Mouse (Mus musculus): Measurements from ENCODE around the gene Sh3bgrl2.
"Not testable (repeated sequence)": the region's sequence is repeated elsewhere in the genome, so short reads cannot be mapped to it uniquely, and the experiment has no call there.

Gene Sh3bgrl2

GRCm38 (mm10) chr9:83547830-83548689, at the start of gene Sh3bgrl2:
Gene Sh3bgrl2, plus strand, starts transcription at chr9:83548327.
- ATAC-seq (ENCODE audit: low TSS enrichment), result peak; percentile 93

- ATAC-seq (ENCODE audit: low TSS enrichment), result not testable (repeated sequence)
Observed at GRCm38 (mm10) chr9:83519081-83519480, 29.0 kb upstream of the Sh3bgrl2 start.

- no peak for ATAC-seq (ENCODE audit: low TSS enrichment)
Observed at GRCm38 (mm10) chr9:83519510-83520155, 28.5 kb upstream of the Sh3bgrl2 start.

DNA sequence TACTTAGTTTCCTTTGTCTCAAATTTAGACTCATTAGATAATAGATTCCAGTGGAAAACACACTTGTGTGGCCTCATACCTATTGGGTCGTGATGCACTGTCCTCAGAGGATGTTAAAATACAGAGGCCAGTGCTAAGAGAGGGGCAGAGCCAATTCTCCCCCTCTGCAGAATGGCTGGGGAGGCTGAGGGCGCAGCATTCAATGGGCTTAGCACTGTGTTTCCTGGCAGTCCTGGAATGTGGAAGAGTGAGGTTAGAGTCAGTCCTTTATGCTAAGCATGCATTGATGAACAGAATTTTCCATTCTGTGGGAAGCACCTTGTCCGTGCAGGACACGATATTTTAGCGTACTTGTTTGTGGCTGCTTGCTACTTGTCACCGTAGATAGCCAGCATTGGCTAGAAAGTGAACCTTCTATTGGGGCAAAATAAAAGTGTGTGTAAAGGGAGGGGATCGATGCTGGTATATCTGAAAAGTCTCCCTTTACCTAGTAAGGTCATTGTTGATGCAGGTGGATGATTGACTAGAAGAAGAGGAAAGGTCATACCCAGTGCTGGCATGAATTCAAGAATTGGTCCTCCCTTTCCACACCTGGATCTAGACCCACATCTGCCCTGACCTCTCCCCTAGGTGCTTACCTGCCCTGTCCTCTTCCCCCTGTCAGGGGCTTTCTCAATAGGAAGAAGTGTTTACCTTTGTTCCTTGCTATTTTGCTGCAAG, 20.6 kb upstream of the Sh3bgrl2 start:
- no peak for ATAC-seq (ENCODE audit: low TSS enrichment)

GRCm38 (mm10) chr9:83533044-83533769, 14.9 kb upstream of the Sh3bgrl2 start:
- ATAC-seq (ENCODE audit: low TSS enrichment), result no peak

DNA sequence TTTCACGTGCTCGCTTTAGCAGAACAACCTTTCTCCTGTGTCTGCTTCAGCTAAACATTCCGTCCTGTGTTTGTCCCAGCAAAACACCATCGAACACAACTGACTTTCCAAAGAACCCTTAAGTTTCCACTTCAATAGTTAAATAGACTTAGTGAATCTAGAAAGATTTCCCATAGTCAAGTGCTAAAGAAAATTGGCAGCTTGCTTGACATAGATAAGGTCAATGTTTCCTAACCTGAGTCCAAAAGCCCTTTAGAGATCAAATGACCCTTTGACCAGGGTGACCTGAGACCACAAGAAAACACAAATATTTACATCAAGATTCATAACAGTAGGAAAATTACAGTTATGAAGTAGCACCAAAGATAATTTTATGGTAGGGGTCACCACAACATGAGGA, 11.2 kb upstream of the Sh3bgrl2 start:
- ATAC-seq (ENCODE audit: low TSS enrichment), result no peak

DNA sequence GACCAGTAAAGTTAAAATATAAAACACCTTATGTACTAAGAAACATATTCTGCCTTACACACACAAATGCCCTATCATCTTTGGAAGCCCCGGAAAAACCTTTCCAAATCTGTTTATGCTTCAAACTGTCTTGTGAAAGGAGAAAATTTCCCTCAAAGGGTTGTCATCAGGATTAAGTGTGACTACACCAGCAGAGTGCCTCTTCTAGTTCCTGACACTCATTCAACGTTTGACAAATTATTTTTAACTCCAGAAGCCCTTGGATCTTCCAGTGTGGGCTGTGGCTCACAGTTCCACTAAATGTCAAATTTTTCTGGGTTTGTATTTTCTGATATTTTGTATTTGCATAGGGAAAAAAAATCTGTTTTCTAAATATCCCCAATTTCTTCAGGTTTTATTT, 10.6 kb upstream of the Sh3bgrl2 start:
- ATAC-seq (ENCODE audit: low TSS enrichment), result peak; percentile 23; the same call in 1 of the 2 replicates

GRCm38 (mm10) chr9:83537921-83538536, 10.1 kb upstream of the Sh3bgrl2 start:
- peak; percentile 64 for ATAC-seq (ENCODE audit: low TSS enrichment)

DNA sequence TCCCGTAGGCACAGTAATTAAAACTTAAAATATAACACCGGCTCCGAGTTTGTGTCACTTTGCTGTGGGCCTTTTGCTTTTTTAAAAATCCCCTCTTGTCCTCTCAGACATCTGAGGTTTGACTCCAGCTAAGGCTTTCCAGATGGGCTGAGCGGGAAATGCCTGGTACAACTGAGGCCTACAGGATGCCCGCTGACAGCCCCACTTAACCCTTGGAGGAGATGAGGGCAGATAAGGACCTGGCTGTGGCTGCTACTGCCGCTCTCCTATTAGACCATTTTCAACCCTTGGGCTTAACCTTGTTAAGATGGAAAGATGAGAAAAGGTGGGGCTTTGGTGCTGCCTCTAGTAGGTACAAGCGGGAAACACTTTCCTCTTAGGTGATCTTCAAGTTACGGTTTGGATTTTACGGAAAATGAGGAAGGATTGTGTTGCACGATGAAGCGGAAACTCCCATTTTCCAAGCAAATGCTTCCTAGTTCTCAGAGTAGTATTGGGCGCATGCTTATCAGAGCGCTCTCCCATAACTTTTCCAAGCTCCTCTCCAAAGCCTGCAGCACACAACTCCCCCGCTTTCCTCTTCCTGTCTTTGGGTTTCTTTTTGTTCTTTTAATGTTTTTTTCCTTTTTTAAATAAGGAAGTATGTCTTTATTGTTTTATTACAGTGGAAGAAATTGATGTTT, 8.2 kb upstream of the Sh3bgrl2 start:
- ATAC-seq (ENCODE audit: low TSS enrichment), result no peak

DNA sequence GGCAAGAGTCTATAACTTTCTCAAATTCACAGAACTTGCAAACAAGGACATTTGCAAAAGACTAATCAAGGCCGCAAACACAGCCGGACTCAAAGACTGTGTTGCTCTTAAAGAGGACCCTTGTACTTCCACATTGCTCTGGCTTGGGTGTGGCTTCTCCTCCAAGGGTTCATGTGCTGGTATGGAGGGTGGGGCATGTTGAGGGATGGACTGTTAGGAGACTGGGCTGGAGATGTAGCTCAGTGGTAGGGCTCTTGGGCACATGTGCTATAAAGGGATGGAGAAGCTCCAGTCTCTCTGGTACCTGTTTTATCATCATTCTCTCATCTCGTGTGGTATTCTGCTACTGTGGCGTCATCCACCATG, 7.7 kb upstream of the Sh3bgrl2 start:
- ATAC-seq (ENCODE audit: low TSS enrichment), result no peak

- ATAC-seq (ENCODE audit: low TSS enrichment), result no peak
Observed at GRCm38 (mm10) chr9:83540975-83541374, 7.2 kb upstream of the Sh3bgrl2 start.

DNA sequence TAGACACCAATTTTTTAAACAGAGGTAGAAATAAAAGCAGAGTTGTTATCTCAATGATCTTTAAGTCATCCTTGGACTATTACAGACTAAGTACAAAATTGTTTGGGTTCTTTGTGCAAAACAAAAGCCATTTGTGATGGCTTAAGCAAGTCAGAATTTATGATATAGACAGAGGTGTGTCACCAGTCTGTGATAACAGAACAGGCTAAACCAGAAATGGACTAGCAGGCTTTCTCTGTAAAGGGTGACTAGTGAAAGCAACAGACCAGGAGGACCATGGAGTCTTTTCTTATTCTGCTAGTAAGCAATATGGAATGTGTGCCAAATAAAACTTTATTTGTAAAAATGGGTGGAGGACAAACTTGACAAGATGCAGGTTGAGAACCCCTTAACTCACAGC, 2.9 kb upstream of the Sh3bgrl2 start:
- no peak for ATAC-seq (ENCODE audit: low TSS enrichment)

DNA sequence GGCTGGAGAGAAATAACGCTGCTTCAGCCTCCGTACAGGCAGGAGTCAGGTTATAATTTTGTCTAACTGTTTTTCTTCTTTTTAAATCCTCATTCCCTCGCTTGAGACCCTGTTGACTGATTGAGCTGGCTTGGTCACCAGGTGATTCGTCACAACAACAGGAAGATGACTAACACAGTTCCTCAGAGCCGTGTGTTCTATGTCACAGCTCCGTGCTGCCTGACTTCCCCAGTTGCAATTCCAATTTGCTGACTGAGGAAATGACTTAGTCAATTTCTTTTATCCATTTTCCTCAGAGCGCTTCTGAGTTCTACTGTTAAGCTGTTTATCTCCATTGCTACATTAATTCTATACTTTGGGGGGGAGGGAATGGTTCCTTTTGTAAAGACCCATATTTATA, 1.8 kb upstream of the Sh3bgrl2 start:
- no peak for ATAC-seq (ENCODE audit: low TSS enrichment)

GRCm38 (mm10) chr9:83547229-83547628, 898 bp upstream of the Sh3bgrl2 start:
- ATAC-seq (ENCODE audit: low TSS enrichment), result no peak

GRCm38 (mm10) chr9:83549866-83550265, 1.7 kb downstream of the Sh3bgrl2 start:
- no peak for ATAC-seq (ENCODE audit: low TSS enrichment)

DNA sequence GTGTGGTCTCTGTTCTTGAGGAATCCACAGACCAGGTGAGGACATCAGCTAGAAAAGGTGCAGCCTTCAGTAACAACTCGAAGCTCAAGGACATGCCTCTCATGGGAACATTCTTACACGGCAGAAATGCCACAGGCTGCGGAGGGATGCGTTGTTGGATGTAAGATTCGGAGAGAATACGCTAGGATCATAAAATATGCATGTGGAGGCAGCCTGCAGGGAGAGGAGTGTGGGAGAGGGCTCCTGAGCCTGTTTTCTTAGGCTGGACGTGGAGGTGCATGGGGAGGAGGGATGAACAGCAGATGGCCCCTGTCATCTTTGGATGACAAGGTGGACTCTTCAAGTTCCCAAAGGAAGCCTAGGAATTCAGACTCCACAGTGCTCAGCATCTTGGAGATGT, 3.0 kb downstream of the Sh3bgrl2 start:
- ATAC-seq (ENCODE audit: low TSS enrichment), result peak; percentile 48

DNA sequence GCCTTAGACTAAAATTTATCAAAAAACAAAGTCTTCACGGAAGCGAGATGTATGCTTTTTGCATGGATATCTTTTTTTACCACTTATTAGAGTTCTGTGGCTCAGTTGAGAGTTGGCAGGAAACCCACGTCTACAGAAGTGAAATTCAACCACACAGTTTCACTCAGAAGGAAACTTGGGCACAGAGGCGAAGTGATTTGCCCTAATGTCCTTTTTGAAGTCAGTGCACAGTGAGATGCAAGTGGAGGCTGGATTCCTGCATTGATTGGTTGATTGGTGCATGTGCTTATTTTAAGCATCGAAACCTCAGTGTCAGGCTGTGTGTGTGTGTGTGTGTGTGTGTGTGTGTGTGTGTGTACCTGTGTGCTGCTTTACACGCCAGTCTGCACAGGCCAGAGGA, 3.5 kb downstream of the Sh3bgrl2 start:
- ATAC-seq (ENCODE audit: low TSS enrichment), result no peak

GRCm38 (mm10) chr9:83555580-83555979, 7.5 kb downstream of the Sh3bgrl2 start:
- ATAC-seq (ENCODE audit: low TSS enrichment), result no peak

DNA sequence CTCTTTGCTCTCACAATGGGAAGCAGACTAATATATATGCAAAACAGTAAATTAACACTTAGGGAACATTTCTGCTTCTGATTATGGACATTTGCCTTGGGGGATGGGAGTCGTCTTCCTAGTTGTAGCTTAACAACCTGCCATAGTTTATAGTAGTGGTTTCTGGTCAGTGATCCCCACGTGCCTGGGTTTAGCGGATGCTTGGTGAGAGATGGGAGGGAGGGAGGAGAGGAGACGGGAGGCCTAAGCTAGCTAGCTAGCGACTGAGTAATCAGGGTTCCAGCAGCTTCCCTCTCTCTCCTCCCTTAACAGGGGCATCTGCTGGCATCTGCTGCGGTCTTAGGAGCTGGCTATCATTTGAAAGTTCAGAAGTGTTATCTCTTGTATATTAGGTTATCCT, 8.1 kb downstream of the Sh3bgrl2 start:
- ATAC-seq (ENCODE audit: low TSS enrichment), result no peak

DNA sequence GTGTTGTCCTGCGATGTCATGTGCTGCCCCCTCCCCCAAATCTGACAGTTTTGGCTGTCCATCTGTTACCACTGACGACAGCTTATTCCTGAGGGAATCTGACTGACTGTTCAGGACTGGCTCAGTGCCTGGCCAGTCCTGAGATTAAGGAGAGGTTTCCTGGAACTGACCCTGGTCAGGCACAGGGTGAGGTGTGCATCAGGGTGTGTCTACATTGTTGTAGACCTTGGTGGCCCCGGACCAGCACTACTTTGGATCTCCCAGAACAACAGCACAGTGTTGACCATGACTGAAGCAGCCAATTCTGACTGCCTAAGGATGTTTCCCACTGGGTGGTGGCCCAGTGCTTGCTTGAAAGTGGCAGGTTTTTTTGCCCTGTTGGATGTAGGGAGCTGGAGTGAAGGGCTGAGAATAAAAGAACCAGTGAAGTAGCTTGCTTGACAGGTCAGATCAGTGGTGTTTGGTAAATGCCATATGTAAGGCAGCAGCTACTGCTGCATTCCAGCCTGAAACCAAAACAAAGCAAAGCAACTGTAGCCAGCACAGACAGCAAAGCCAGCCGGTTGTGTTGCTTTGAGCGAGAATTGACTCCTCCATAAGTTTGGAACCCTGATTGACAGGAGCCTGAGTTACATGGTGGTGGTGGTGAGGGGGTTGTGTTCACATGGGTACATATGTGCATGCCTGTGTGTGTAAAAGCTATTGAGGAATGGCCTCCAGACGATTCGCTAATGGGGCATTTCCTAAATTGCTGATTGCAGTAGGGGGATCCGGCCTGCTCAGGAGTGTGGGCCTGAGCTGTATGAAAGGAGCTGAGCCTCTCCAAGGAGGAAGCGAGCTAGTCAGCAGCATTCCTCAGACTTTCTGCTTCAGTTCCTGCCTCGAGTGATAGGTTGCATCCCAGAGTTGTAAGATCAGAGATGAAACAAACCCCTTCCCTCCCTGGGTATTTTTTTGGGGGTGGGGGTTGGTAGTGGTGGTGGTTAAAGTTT, 8.9 kb downstream of the Sh3bgrl2 start:
- ATAC-seq (ENCODE audit: low TSS enrichment), result no peak; the same call in 1 of the 2 replicates

All from frontal cortex, adult (tissue).